Mouse (Mus musculus) adrenal gland, adult 18-20 months (tissue): ENCODE data around the gene Wdr31. TPM values are rescaled to one million over a fixed set of nuclear protein-coding genes. Genes with fewer than 3 reads are reported as not detected.

Experiments used
- DNase-seq, 2 experiments: peaks; one replicate each; pipeline ENCODE4 v3.0.0; 2021 to 2022; ENCODE audit warnings: low spot score in 2 of 2
- long read RNA-seq, 2 experiments: library from polyadenylated mRNA; stranded (forward); transcript quantifications; one replicate each; pipeline ENCODE4 v2.0.0; 2021
- total RNA-seq, 2 experiments: library from RNA; stranded (reverse); gene quantifications; 1 replicate in 1 of 2; 2 replicates in 1 of 2; pipeline ENCODE4 v1.2.3; 2021

Gene Wdr31
- total RNA-seq = 1 to 10 TPM; 1.2 to 1.8 TPM
- long read RNA-seq, experiment 1, partial matches to known transcripts = 0 of 1 reads
- long read RNA-seq, experiment 1, other reads (novel, unspliced or antisense) = 0 of 1 reads
- long read RNA-seq, experiment 2, partial matches to known transcripts = 1 of 5 reads
- long read RNA-seq, experiment 2, other reads (novel, unspliced or antisense) = 0 of 5 reads

- peak; percentile 77 for DNase-seq
Observed at GRCm38 (mm10) chr4:62470598-62471051, at the start of gene Wdr31. Wdr31 (minus strand) TSS chr4:62470896.

GRCm38 (mm10) chr4:62519849-62520233, 49.1 kb upstream of the Wdr31 start, which contains the start of gene Alad:
Alad (minus strand) TSS chr4:62519918.
- DNase-seq = peak; percentile 90 to 91

GRCm38 (mm10) chr4:62519122-62519848, 48.6 kb upstream of the Wdr31 start:
- DNase-seq = no peak

DNA sequence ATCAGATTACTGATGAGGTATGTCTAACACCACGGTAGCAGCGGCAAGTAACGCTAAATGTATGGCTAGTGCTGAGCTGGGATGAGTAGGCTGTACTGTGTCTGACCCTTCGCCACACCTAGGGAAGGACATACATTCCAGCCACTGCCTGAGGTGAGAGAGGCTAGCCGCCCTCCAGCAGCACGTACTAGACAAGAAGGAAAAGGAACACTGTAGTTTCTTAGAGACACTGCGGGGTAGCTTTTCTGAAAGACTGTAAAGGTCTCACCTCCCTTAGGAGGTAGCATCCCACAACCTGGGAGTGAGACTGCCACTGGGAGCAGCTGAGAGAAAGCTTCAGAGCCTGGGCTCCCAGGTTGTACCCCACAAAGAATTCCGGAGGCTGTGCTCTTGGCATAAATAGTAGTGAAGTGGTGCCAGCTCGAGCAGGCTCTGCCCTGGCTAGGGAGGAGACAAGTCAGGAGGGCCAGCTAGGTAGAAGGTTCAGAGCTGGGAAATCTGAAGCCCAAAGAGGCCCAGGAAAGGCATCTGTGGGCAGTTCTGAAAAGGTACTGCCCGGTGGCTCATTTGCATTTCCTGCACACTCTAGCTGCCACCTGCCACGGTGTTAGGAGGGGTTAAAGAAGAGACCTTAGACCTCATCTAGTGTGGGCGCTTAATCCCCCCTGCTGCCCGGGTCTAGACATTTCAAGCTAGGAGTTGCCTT, 47.9 kb upstream of the Wdr31 start:
- no peak for DNase-seq

GRCm38 (mm10) chr4:62517538-62518415, 47.1 kb upstream of the Wdr31 start:
- DNase-seq = no peak

DNA sequence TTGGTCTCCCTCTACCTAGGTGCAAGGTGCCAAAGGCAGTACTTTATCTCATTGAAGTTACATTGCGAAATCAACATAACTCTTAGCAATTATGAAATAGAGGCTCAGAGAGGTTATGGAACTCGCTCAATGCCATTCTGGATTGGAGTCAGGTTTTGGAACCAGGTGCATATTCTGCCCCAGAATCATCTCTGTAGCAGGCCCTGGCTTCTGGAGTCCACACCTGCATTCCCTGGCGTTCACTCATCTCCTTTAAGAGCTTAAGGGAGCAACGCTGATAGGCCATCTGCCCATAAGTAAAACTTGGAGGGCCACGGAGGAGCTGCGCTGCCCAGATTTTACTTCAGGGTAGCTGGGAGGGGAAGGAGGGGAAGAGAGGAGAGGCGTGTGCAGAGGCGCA, 46.4 kb upstream of the Wdr31 start:
- no peak for DNase-seq

DNA sequence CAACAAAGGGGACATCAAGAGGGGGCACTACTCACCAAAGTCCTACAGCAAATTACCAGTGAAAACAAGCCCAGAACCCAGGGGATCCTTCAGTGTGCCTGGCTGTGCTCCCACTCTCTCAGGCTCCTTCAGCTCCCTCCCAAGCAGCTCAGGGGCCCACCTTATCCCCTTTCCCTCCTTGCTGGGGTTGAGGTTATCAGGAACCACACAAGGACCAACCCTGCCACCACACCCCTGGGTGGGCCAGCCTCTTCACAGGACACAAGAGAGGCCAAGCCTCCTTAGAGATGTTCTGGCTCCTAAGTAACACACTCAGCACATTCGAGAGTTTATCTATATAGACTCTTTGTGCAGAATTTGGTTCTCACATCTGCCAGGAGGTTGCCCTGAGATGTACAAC, 45.9 kb upstream of the Wdr31 start:
- no peak for DNase-seq

- peak in 1 of 2 experiments; percentile 53 for DNase-seq
Observed at GRCm38 (mm10) chr4:62516079-62516478, 45.4 kb upstream of the Wdr31 start.

GRCm38 (mm10) chr4:62515490-62515889, 44.8 kb upstream of the Wdr31 start:
- DNase-seq = no peak

GRCm38 (mm10) chr4:62514995-62515394, 44.3 kb upstream of the Wdr31 start:
- DNase-seq = no peak

DNA sequence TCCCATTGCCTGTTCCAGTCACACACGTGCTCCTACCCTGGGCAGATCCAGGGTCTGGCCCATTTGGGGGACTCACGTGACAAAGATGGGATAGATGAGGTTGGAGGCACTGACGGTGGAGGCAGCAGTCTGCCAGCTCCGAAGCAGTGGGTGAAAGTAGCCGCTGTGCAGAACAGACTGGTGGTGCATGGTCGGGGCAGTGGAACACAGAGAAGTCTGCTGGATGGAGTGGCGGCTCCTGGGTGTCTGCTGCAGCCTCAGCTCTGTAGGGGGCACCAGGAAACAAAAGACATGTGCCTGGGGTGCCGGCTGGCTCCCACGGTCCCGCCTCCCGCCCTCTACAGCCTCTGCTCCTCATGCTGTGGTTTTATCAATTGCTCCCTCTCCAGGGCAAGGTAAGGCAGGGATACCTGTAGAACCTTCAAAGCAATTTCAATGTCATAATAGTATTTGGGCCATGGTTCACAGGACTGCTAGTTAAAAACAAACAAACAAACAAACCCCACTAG, 43.4 kb upstream of the Wdr31 start:
- no peak for DNase-seq

- peak; percentile 70 to 80 for DNase-seq
Observed at GRCm38 (mm10) chr4:62509946-62510345, 39.2 kb upstream of the Wdr31 start.

- DNase-seq = no peak
Observed at GRCm38 (mm10) chr4:62508839-62509238, 38.1 kb upstream of the Wdr31 start.

- DNase-seq = no peak
Observed at GRCm38 (mm10) chr4:62506798-62507197, 36.1 kb upstream of the Wdr31 start.

DNA sequence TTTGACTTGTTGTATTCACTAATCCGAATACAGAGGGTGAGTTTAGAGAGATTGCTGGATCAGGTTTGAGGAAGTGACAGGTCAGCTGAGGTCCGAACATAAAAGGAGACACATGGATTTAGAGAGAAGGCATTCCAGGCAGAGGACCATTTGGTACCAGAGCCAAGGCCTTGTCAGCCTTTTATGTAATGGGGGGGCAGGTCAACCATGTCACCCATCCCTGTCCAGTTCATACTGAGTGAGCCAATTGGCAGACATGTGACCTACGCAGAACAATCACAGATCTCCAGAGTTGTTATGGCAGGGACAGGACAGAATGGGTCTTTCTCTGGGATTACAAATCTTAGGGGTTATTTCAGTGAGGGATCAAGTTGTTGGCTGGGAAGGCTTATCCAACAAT, 35.3 kb upstream of the Wdr31 start:
- no peak for DNase-seq

DNA sequence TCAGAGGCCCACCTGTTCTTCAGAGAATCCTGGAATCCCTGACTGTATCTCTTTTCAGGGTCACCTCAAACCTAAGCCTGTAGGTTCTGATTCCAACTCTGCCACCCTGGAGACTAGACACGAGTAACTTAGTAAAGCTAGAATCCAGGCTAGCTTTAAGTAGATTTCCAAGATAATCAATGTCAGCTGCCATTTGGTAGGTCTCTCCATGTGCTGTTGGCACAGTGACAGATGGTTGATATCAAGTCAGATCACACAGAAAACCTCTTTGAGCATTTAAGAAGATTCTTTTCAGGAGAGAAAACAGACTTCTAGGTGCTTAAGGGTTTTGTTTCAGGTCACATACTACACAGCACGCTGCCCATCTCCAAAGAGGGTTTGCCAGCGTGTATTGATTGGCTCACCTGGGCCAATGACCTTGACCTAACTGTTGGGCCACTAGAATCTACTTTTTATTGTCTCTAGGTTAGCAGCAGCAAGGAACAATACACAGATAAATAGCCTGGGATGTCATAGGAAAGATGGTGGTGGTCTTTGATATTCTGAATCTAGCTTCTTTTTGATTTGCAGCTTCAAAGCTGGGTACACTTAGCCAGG, 32.8 kb upstream of the Wdr31 start, which contains the start of gene Hdhd3:
Gene Hdhd3 (minus strand): TSS at position 94 of the 597 bp plus-strand sequence.
- no peak for DNase-seq

DNA sequence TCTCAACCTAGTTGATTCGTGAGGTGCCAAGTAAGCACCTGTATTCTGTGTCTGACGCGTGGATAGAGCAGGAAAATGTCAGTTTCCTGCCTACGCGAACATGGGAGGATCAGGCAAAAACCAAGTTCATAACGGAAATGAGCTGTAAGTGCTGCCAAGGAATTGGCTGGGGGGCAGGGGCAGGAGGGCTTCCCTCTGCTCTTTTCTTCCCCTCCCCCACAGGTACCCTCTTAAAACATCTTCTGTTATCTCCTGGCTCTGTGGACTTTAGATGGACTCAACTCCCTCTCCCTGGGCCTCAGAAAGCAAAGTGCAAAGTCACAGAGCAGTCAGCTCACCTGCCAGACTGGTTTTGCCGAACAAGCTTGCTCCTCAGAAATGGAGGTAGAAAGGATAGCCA, 32.3 kb upstream of the Wdr31 start:
- DNase-seq = no peak

DNA sequence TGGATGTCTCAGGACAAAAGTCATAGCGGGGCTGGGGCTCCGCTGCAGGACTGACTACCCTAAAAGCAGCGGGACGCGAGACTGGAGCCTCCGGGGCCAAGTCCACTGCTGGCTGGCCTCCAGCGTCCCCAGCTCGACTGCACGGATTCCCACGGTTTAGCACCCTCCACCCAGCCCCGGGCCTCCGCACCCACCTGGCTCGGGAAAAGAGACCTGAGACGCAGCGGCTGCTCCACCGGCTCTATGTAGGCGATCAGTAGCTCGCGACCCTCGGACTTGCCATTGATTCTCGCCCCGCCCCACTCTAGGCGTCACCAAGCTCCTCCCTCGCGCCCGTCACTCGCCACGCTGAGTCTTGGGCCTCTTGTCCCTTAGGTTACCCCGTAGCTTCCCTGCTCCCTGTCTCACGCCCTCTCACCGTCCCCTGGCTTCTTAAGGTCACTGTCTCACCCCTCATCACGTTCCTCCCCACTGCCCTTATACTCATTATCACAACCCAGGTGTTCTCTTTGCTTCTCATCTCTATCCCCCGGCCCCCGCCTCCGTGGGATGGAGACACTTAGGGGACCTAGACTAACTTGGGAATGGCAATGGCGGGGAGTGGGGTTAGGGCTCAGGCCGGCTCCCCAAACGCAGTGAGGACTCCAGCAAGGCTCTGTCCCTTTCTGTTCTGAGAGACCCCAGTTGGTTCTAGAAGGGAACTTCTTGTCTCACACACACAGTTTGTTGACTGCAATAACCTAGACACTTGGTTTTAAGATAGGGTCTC, 31.5 kb upstream of the Wdr31 start:
- peak; percentile 89 to 91 for DNase-seq

DNA sequence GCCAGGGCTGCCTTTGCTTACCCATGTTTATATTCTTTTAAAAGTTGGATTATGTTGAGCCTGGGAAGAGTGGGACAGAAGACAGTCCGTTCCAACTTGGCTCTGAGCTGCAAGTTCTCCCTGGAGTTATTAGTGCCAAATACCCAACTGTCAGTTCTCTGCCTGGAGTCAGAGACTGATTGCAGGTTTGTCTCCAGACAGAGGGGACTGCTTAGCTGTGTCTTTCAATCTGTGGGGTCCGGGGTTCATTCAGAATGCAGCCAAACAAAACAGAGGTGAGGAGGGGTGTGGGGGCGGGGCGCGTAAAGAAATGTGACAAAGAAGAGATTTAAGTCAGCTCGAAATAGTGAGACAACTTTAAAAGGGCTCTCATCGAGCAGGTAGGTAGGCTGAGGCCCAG, 30.8 kb upstream of the Wdr31 start:
- DNase-seq = no peak

- DNase-seq = no peak
Observed at GRCm38 (mm10) chr4:62500799-62501198, 30.1 kb upstream of the Wdr31 start.
